Mouse (Mus musculus): ENCODE measurements around the gene Tro. TPM values are rescaled to one million over a fixed set of nuclear protein-coding genes. Genes with fewer than 3 reads are reported as not detected.

Gene Tro
- polyA plus RNA-seq, 1 experiment, result 0.50 TPM

GRCm38 (mm10) chrX:150598882-150599281 is 58.5 kb downstream of the Tro start:
- no peaks in the 10 kb centered on the region for H3K27me3 ChIP-seq (ENCODE audit: control insufficient read depth, insufficient read depth, low read length)
- H3K4me1 ChIP-seq (ENCODE audit: control insufficient read depth, insufficient read depth, insufficient read length), result no peaks in the 10 kb centered on the region
- no peaks in the 10 kb centered on the region for H3K36me3 ChIP-seq (ENCODE audit: control insufficient read depth, insufficient read depth, low read length)
- no peak for DNase-seq (ENCODE audit: low read depth in 1 of 2, low spot score in 2 of 2)
- H3K27ac ChIP-seq (ENCODE audit: insufficient read depth, low read length), result no peak overlapping the region
- H3K4me3 ChIP-seq (ENCODE audit: extremely low read depth, insufficient read depth, insufficient read length), result no peak overlapping the region
- 86% methylated on average over 2 of the region's 2 CpGs for WGBS
- TF ChIP-seq CTCF (IDR thresholded peaks at IDR 0.05; ENCODE audit: extremely low read depth, insufficient read depth, insufficient read length, insufficient replicate concordance), result no peak
- no peak for TF ChIP-seq POLR2A (IDR thresholded peaks at IDR 0.05; ENCODE audit: low read depth, low read length)

Other genes with a start within 250 kb of the Tro start
- 0.88 and 1.2 TPM in 2 replicates for gene Tmem29, start 198.4 kb downstream of the Tro start, polyA plus RNA-seq (2012; rRNA removed)
- 575 and 1,194 TPM in 2 replicates for gene Alas2, start 110.2 kb downstream of the Tro start, polyA plus RNA-seq (2012; rRNA removed)
- 1.9 TPM in 2 replicates for gene Pfkfb1, start 69.4 kb downstream of the Tro start, polyA plus RNA-seq (2012; rRNA removed)
- 7.6 and 8.2 TPM in 2 replicates for gene Apex2, start 67.7 kb downstream of the Tro start, polyA plus RNA-seq (2012; rRNA removed)
- 8.5 TPM in 2 replicates for gene Maged2, start 156.8 kb upstream of the Tro start, polyA plus RNA-seq (2012; rRNA removed)

All from spleen, adult 2 months (tissue).